Mouse (Mus musculus): Measurements from ENCODE around the gene Susd1.

- no peak for TF ChIP-seq POLR2A (IDR thresholded peaks at IDR 0.05; ENCODE audit: insufficient read depth, low read depth, low read length)
- no peak for TF ChIP-seq CTCF (IDR thresholded peaks at IDR 0.05)
These were observed 75.4 kb downstream of the Susd1 start for GRCm38 (mm10) chr4:59363041-59363440.
